Mouse (Mus musculus): Measurements from ENCODE around the gene 2210011C24Rik. TPM values are rescaled to one million over a fixed set of nuclear protein-coding genes. Genes with fewer than 3 reads are reported as not detected.

2210011C24Rik gene
- total RNA-seq (2021) = 1 to 10 TPM; 1.5 to 2.1 TPM
- long read RNA-seq, experiment 1, partial matches to known transcripts = 0 of 5 reads
- long read RNA-seq, experiment 1, other reads (novel, unspliced or antisense) = 1 of 5 reads
- long read RNA-seq, experiment 2, partial matches to known transcripts = 0 of 5 reads
- long read RNA-seq, experiment 2, other reads (novel, unspliced or antisense) = 1 of 5 reads

- intact Hi-C loops (cut with DNase I) = loop anchor here (5.0 kb wide), 2 partner anchors 35 to 55 kb away; partner anchors contain the start of genes Gm10643 and Rfx1
- no peak for TF ChIP-seq CTCF (IDR thresholded peaks at IDR 0.05)
- peak within 1 kb of the TSS; percentile 82 for H3K4me3 ChIP-seq
- peak within 1 kb of the TSS; percentile 76 for H3K27ac ChIP-seq
- peak; percentile 74 for DNase-seq
These were observed at the start of gene 2210011C24Rik for GRCm38 (mm10) chr8:84011705-84012498. 2210011C24Rik (minus strand) TSS chr8:84012171.

GRCm38 (mm10) chr8:84060245-84060644 is 48.3 kb upstream of the 2210011C24Rik start:
- no peak for TF ChIP-seq CTCF (IDR thresholded peaks at IDR 0.05)
- intact Hi-C loops (cut with DNase I) = no loop called here
- Histone ChIP-seq H3K4me3 (no peak overlapping the region), H3K27ac (no peak overlapping the region)
- DNase-seq = no peak

GRCm38 (mm10) chr8:84059226-84059625 is 47.3 kb upstream of the 2210011C24Rik start:
- no peak for DNase-seq
- Histone ChIP-seq H3K27ac (no peak overlapping the region), H3K4me3 (no peak overlapping the region)
- TF ChIP-seq CTCF (IDR thresholded peaks at IDR 0.05) = no peak
- intact Hi-C loops (cut with DNase I) = no loop called here

- intact Hi-C loops (cut with DNase I) = no loop called here
- DNase-seq = no peak
- Histone ChIP-seq H3K4me3 (no peak overlapping the region), H3K27ac (no peak overlapping the region)
- no peak for TF ChIP-seq CTCF (IDR thresholded peaks at IDR 0.05)
These were observed 45.9 kb upstream of the 2210011C24Rik start for GRCm38 (mm10) chr8:84057827-84058226.

GRCm38 (mm10) chr8:84053229-84053628 is 41.3 kb upstream of the 2210011C24Rik start:
- no peak for DNase-seq
- intact Hi-C loops (cut with DNase I) = no loop called here
- no peak overlapping the region for H3K27ac ChIP-seq
- TF ChIP-seq CTCF (IDR thresholded peaks at IDR 0.05) = no peak
- no peak overlapping the region for H3K4me3 ChIP-seq

- no peak for TF ChIP-seq CTCF (IDR thresholded peaks at IDR 0.05)
- DNase-seq = no peak
- no peak overlapping the region for H3K4me3 ChIP-seq
- intact Hi-C loops (cut with DNase I) = no loop called here
- no peak overlapping the region for H3K27ac ChIP-seq
These were observed 40.8 kb upstream of the 2210011C24Rik start for GRCm38 (mm10) chr8:84052746-84053145.

GRCm38 (mm10) chr8:84048171-84048570 is 36.2 kb upstream of the 2210011C24Rik start:
- intact Hi-C loops (cut with DNase I) = no loop called here
- Histone ChIP-seq H3K4me3 (no peak overlapping the region), H3K27ac (no peak overlapping the region)
- no peak for TF ChIP-seq CTCF (IDR thresholded peaks at IDR 0.05)
- DNase-seq = no peak

GRCm38 (mm10) chr8:84046505-84046904 is 34.5 kb upstream of the 2210011C24Rik start:
- intact Hi-C loops (cut with DNase I) = no loop called here
- no peak for DNase-seq
- Histone ChIP-seq H3K27ac (no peak overlapping the region), H3K4me3 (no peak overlapping the region)
- no peak for TF ChIP-seq CTCF (IDR thresholded peaks at IDR 0.05)

GRCm38 (mm10) chr8:84044900-84045299 is 32.9 kb upstream of the 2210011C24Rik start, which contains the start of gene Rln3:
Rln3 (minus strand) TSS chr8:84045000.
- no peak for DNase-seq
- no peak within 1 kb of the TSS for H3K4me3 ChIP-seq
- intact Hi-C loops (cut with DNase I) = loop anchor here (5.0 kb wide), 1 partner anchor 312 kb away; no protein-coding TSS in a partner anchor
- TF ChIP-seq CTCF (IDR thresholded peaks at IDR 0.05) = no peak
- no peak within 1 kb of the TSS for H3K27ac ChIP-seq

GRCm38 (mm10) chr8:84044103-84044502 is 32.1 kb upstream of the 2210011C24Rik start:
- intact Hi-C loops (cut with DNase I) = loop anchor here (5.0 kb wide), 1 partner anchor 313 kb away; no protein-coding TSS in a partner anchor
- TF ChIP-seq CTCF (IDR thresholded peaks at IDR 0.05) = no peak
- no peak for DNase-seq
- no peak overlapping the region for H3K27ac ChIP-seq
- no peak overlapping the region for H3K4me3 ChIP-seq

GRCm38 (mm10) chr8:84042948-84043342 is 31.0 kb upstream of the 2210011C24Rik start:
- intact Hi-C loops (cut with DNase I) = loop anchor here (5.0 kb wide), 1 partner anchor 314 kb away; no protein-coding TSS in a partner anchor
- TF ChIP-seq CTCF (IDR thresholded peaks at IDR 0.05) = no peak
- H3K4me3 ChIP-seq = peak overlapping the region; percentile 66
- peak; percentile 54 for DNase-seq
- no peak overlapping the region for H3K27ac ChIP-seq

- DNase-seq = peak; percentile 80
- intact Hi-C loops (cut with DNase I) = loop anchor here (5.0 kb wide), 1 partner anchor 315 kb away; no protein-coding TSS in a partner anchor
- Histone ChIP-seq H3K27ac (peak within 1 kb of the TSS; percentile 65), H3K4me3 (peak within 1 kb of the TSS; percentile 66)
- TF ChIP-seq CTCF (IDR thresholded peaks at IDR 0.05) = peak; percentile 81
These were observed 30.3 kb upstream of the 2210011C24Rik start, which contains the start of gene Il27ra for GRCm38 (mm10) chr8:84042066-84042947. Il27ra (minus strand) TSS chr8:84042589.
